Mouse (Mus musculus) cortical plate, adult 2 months (tissue): ENCODE measurements around the gene Zfp646. TPM values are rescaled to one million over a fixed set of nuclear protein-coding genes. Genes with fewer than 3 reads are reported as not detected.
A peak's percentile ranks its signal among the peaks of the same experiment; 100 is the strongest.

Source experiments
- H3K27ac ChIP-seq: fragments of 200-500 bp; 2 replicates; pipeline ENCODE4 v1.5.1; 2012; ENCODE audit warnings: low read length, control low read depth, inconsistent platforms; ENCODE audit not compliant: insufficient read depth
- H3K4me1 ChIP-seq: fragments of 200-500 bp; 2 replicates; pipeline ENCODE4 v1.6.1; 2011; ENCODE audit warnings: low read length; ENCODE audit not compliant: control insufficient read depth, insufficient read depth
- H3K4me3 ChIP-seq: fragments of 200-500 bp; 2 replicates; pipeline ENCODE4 v1.5.1; 2011; ENCODE audit warnings: mild to moderate bottlenecking, low read length, control low read depth; ENCODE audit not compliant: insufficient read depth
- CTCF ChIP-seq: fragments of 200-500 bp; IDR thresholded peaks from 2 replicates; pipeline ENCODE4 v1.5.1; 2011; ENCODE audit warnings: mild to moderate bottlenecking, control low read depth, low read length; ENCODE audit not compliant: insufficient read depth; ENCODE audit errors: extremely low read depth
- POLR2A ChIP-seq: fragments of 200-500 bp; IDR thresholded peaks from 2 replicates; pipeline ENCODE4 v1.6.1; 2011; ENCODE audit warnings: mild to moderate bottlenecking, low read length, control low read depth; ENCODE audit not compliant: insufficient read depth; ENCODE audit errors: extremely low read depth
- polyA plus RNA-seq: library from polyadenylated mRNA; depleted of rRNA; stranded (reverse); fragments of >200 nt; gene quantifications from 2 replicates; pipeline ENCODE4 v1.2.3, GENCODE M21; 2012

Gene Zfp646
- polyA plus RNA-seq, 1 experiment: 14.9 TPM

DNA sequence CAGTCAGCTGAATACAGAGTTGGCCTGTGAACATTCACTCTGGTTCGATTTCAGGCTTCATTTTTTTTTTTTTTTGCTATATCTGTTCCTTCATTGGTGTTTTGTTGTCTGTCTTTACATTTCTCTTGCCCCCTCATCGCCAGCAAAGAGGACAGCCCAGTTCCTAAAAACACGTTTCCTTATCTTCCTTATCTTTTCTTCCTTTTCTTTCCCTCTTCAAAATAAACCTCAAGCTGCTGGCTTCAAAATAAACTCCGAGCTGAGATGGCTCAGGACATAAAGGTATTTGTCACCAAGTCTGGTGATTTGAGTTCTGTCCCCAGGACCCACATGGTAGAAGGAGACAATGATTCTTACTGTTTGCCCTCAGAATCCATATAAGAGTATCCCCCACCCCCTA, 36.9 kb downstream of the Zfp646 start:
- TF ChIP-seq POLR2A (no peak), CTCF (no peak)
- Histone ChIP-seq H3K4me3 (peak overlapping the region; percentile 39), H3K27ac (no peak overlapping the region), H3K4me1 (no peaks in the 10 kb centered on the region)

DNA sequence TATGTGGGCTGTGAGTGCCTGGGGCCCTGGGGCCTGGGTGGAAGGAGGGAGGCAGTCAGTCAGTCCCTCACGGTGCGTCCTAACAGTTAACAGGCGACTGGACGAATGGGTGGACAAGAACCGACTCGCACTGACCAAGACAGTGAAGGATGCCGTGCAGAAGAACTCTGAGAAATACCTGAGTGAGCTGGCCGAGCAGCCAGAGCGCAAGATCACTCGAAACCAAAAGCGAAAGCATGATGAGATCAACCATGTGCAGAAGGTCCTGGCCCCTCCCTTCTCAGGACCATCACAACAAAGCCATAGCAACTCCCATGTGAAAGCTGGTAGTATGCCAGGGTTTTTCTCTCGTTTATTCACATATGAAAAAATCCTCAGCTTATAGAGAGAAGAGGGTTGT, 39.3 kb downstream of the Zfp646 start:
- Histone ChIP-seq H3K4me1 (no peaks in the 10 kb centered on the region), H3K27ac (no peak overlapping the region), H3K4me3 (no peak overlapping the region)
- TF ChIP-seq CTCF (no peak), POLR2A (no peak)

DNA sequence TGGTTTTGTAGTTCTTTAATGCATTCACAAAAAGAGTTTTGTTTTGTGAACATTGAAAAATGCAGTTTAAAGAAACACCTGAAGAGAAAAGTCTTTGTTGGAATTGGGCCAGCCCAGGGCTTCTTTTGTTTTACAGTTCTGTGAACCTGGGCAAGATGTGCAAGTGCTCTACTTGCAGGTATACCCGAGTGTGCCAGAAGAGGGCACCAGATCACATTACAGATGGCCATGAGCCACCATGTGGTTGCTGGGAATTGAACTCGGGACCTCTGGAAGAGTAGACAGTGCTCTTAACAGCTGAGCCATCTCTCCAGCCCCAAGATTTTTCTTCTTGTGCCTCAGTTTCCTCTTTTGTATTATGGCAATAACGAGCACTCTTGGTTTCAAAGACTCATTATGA, 42.2 kb downstream of the Zfp646 start:
- H3K4me1 ChIP-seq: no peaks in the 10 kb centered on the region
- no peak overlapping the region for H3K27ac ChIP-seq
- no peak overlapping the region for H3K4me3 ChIP-seq
- TF ChIP-seq CTCF (peak; percentile 25; the same call in 1 of the 2 replicates), POLR2A (no peak)

DNA sequence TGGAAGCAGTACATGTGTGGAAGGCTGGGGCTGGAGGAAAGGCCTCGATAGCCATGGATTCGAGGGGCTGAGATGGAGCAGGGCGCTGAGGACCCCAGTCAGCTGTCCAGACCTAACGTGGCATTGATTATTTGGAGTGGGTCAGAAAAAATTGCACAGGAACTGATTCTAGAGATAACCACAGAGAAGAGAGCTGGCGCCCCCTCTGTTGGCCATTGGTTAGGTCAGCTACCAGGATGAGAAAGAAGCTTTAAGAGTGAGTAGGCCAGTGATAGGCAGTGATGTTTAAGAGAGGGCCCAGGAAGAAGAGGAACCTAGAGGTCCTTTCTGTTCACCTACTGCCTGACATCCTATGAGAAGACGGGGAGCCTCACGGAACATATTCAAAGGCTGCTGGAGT, 43.3 kb downstream of the Zfp646 start:
- Histone ChIP-seq H3K4me1 (no peaks in the 10 kb centered on the region), H3K4me3 (no peak overlapping the region), H3K27ac (no peak overlapping the region)
- peak; percentile 19; the same call in 1 of the 2 replicates for TF ChIP-seq CTCF
- no peak for TF ChIP-seq POLR2A

DNA sequence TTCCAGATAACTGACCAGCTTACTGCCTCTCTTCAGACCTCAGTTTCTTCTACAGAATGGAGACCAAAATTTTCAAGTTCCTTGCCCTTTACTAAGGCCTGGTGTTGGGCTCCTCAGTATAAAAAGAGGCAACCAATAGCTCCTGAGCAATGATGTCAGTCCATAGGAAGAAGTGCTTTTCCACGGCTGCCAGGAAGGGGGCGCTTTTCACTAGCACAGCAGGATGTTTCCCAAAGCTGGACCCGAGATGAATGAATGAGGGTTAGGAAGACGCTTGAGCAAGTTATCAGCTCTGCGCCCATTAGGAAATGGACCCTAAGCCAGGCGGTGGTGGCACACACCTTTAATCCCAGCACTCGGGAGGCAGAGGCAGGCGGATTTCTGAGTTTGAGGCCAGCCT, 45.5 kb downstream of the Zfp646 start:
- TF ChIP-seq CTCF: peak; percentile 41; the same call in 1 of the 2 replicates
- no peak for TF ChIP-seq POLR2A
- no peak overlapping the region for H3K4me3 ChIP-seq
- H3K4me1 ChIP-seq: no peaks in the 10 kb centered on the region
- H3K27ac ChIP-seq: no peak overlapping the region

DNA sequence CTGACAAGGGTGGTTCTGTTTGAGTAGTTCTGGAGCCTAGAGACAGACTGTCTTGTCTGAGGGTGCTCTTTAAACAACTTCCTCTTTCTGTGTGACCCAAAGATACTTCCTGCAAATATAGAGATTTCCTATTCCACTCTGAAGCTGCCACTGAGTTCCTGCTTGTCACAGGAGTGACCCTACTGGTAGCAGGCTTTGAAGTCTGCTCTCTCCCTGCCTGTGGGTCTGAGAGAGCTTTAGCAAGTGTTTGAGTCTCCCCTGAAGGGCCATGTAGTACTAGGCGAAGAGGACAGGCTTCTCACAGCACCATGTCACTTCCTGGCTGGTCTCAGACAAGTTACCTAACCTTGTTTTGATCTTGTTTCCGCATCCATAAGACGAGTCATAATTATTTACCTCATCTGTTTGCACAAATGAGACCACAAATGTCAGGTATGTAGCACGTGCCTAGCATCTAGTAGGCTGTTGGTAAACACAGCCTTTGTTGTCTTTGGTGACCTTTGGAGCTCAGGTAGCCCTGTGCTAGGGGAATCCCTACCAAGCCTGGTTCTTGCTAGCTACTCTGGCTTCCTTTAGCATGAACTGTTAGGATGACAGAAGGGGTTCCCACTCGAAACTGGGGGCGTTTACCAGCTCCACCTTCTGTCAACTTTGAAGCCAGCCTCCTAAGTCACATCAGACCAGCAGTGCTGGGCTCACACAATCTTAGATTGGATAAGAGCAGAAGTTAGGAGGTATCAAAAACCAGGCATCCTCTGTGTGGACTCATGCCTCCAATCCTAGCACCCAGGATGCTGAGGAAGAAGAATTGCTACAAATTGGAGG, 46.6 kb downstream of the Zfp646 start:
- Histone ChIP-seq H3K4me1 (no peaks in the 10 kb centered on the region), H3K4me3 (no peak overlapping the region), H3K27ac (0 out of 2 replicates have a peak overlapping the region, but pooled peaks have one; percentile 33)
- no peak for TF ChIP-seq CTCF
- TF ChIP-seq POLR2A: no peak

DNA sequence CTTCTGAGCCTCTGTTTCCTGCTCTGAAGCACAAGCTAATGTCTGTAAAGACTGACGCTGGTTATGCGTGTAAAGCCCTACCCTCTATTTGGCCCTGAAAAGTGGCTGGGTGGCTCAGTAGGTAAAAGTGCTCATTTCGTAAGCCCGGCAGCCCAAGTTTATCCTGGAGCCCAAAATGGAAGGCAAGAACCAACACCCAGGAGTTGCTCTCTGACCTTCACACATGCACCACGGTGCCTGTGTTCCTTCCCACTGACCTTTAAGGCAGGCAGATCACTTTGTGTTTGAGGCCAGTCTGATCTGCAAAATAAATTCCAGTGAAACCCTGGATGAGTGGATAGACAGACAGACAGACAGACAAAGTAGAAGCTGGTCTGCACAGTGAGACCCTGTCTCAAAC, 47.7 kb downstream of the Zfp646 start:
- Histone ChIP-seq H3K4me3 (no peak overlapping the region), H3K4me1 (no peaks in the 10 kb centered on the region), H3K27ac (no peak overlapping the region)
- TF ChIP-seq CTCF (no peak), POLR2A (no peak)

DNA sequence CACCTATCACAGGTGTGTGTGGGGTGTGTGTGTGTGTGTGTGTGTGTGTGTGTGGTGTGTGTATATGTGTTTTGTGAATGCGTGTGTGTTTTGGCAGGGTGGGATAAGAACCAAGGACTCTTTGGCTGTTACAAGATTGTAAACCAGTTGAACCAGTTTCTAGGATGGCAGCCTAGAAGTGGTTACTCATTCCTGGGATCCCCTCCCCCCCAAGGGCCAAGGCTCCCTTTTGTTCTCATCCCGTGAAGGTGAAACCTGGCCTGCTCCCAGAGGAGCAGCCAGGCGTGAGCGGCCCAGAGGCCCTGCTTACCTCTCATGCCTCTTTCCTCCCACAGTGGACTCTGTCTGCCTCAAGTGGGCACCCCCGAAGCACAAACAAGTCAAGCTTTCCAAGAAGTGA, 49.2 kb downstream of the Zfp646 start:
- TF ChIP-seq POLR2A (no peak), CTCF (no peak)
- H3K4me3 ChIP-seq: no peak overlapping the region
- no peaks in the 10 kb centered on the region for H3K4me1 ChIP-seq
- H3K27ac ChIP-seq: no peak overlapping the region

DNA sequence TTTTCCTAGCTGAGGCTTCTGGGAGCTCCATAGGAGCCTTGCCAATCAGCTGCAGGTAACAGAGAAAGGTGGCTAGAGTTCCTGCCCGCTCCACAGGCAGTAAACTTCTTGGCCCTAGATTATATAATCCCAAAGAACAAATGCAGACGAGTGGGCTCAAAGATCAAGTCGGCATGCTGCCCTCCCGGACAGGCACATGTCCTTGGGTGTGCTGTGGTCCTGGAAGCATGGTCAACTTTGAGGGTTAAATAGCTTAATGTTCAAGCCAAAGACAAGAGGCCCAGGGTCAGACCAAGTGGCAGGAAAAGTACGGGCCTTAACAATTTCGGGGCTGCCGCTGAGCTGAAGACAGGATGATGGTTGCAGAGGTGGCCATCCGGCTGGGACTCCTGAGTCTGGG, 50.0 kb downstream of the Zfp646 start:
- no peak overlapping the region for H3K27ac ChIP-seq

DNA sequence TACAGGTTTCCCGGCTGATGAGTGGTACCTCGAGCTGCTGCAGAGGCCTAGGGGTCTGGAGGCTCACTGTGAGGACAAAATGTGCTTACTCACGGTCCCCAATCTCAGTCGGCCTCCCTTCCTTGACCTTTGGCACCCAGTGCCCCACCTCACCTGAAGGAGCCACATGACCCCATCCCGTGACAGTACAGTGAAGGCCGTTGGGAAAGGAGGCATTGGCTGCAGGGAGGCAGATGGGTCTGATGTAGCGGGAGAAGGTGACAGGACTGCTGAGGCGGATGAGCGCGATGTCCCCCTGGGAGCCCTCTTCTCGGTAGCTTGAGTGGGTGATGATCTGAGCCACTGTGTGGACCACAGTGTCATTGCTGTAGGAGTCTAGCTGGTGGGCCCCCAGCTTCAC, 50.8 kb downstream of the Zfp646 start:
- no peak overlapping the region for H3K4me3 ChIP-seq
- H3K4me1 ChIP-seq: no peaks in the 10 kb centered on the region
- TF ChIP-seq POLR2A: no peak
- no peak for TF ChIP-seq CTCF
- H3K27ac ChIP-seq: no peak overlapping the region

More for the DNA sequence above, 50.0 kb downstream of the Zfp646 start:
- Histone ChIP-seq H3K4me3 (no peak overlapping the region), H3K4me1 (no peaks in the 10 kb centered on the region)
- TF ChIP-seq POLR2A: no peak
- TF ChIP-seq CTCF: no peak

DNA sequence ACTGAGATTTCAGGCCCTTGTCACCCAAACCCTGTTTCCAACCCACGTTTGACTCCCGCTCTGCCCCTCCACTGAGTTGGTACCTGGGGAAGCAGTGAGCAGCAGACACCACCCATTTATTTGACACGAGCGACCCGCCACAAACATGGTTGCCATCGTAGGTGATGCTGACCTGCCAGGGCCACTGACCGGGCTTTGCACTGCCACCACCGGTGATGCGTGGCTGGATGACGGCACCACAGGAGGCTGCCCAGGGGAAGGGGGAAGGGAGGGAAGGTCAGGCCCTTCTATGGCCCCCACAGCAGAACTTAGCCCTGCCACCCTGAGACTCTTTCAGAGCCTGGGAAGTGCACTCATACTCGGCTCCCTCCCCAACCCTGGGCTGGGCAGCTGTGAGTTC, 51.7 kb downstream of the Zfp646 start:
- no peaks in the 10 kb centered on the region for H3K4me1 ChIP-seq
- TF ChIP-seq CTCF: no peak
- no peak for TF ChIP-seq POLR2A
- H3K4me3 ChIP-seq: no peak overlapping the region

More for the DNA sequence above, 51.7 kb downstream of the Zfp646 start:
- no peak overlapping the region for H3K27ac ChIP-seq
